Mouse (Mus musculus): ENCODE results near the gene Hephl1. TPM values are rescaled to one million over a fixed set of nuclear protein-coding genes. Genes with fewer than 3 reads are reported as not detected.
A peak's percentile ranks its signal among the peaks of the same experiment; 100 is the strongest.

Hephl1 gene
- polyA plus RNA-seq, 1 experiment from 2014 or later = not detected

DNA sequence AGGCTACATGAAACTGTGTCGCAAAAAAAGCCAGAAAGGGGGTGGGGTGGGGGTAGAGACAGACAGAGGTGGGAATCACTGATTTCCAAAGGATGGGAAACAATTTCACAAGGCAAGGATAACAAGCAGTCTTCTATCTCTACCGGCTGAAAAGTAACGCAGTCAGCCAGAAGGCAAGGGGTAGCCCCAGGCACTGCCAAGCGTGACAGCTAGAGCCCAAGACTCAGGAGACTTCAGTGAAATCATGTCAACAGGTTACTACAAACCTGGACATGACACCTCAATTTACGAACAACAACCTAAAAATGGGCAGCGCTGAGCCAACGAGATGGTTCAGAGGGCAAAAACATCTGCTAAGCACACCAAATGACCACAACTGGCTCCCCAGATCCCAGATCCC, 75.9 kb downstream of the Hephl1 start:
- ATAC-seq (replicated peaks; ENCODE audit: insufficient number of reproducible peaks, low FRiP score, low TSS enrichment, low read depth) (no peak), DNase-seq (ENCODE audit: low spot score) (no peak)
- Histone ChIP-seq H3K27me3 (ENCODE audit: control insufficient read depth, insufficient read depth, low read length) (no peaks in the 10 kb centered on the region), H3K4me3 (ENCODE audit: low read depth, low read length) (no peak overlapping the region), H3K9ac (replicated peaks; ENCODE audit: low read length) (no peak overlapping the region), H3K27ac (replicated peaks; ENCODE audit: low read depth, low read length) (no peak overlapping the region), H3K4me1 (ENCODE audit: control insufficient read depth, insufficient read depth, low read length) (no peaks in the 10 kb centered on the region), H3K9me3 (replicated peaks; ENCODE audit: control insufficient read depth, low read length) (no peaks in the 10 kb centered on the region), H3K4me2 (ENCODE audit: low read depth, low read length) (no peak overlapping the region), H3K36me3 (replicated peaks; ENCODE audit: control insufficient read depth, insufficient read depth, low read depth, low read length) (no peaks in the 10 kb centered on the region)
- 83% methylated on average over 7 of the region's 7 CpGs for WGBS

DNA sequence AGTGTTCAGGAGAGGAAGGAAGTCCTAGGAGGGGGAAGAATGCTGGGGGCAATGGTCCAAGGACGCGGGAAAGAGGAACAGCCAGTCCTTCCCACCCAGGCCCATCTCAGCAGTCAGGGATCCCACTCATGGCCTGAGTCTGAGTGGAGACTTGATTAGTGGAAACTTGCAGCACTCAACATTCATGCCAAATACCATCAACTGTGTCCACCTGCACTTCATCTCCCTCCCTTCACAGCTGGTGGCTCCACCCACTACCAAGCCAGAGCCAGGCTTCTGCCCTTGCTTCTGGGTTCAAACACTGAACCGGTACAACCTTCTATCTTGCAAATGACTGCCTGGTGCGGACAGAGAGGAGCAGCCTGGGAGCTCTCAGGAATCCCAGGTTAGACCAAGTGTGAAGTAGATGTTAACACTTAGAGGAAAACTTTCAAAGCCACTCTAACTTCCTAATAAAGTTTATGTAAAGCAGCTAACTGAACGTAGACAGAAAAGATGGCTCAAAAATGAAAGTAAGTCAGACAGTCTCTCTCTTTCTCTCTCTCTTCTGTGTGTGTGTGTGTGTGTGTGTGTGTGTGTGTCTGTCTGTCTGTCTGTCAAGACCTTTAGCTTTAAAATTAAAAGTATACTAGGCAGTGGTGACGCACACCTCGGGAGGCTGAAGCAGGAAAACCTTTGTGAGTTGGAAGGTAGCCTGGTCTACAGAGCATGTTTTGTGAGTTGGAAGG, 77.2 kb downstream of the Hephl1 start:
- Histone ChIP-seq H3K4me3 (ENCODE audit: low read depth, low read length) (no peak overlapping the region), H3K4me2 (ENCODE audit: low read depth, low read length) (no peak overlapping the region), H3K9me3 (replicated peaks; ENCODE audit: control insufficient read depth, low read length) (no peaks in the 10 kb centered on the region), H3K4me1 (ENCODE audit: control insufficient read depth, insufficient read depth, low read length) (no peaks in the 10 kb centered on the region), H3K36me3 (replicated peaks; ENCODE audit: control insufficient read depth, insufficient read depth, low read depth, low read length) (no peaks in the 10 kb centered on the region), H3K27ac (replicated peaks; ENCODE audit: low read depth, low read length) (no peak overlapping the region), H3K27me3 (ENCODE audit: control insufficient read depth, insufficient read depth, low read length) (no peaks in the 10 kb centered on the region), H3K9ac (replicated peaks; ENCODE audit: low read length) (no peak overlapping the region)
- DNase-seq (ENCODE audit: low spot score) (no peak), ATAC-seq (replicated peaks; ENCODE audit: insufficient number of reproducible peaks, low FRiP score, low TSS enrichment, low read depth) (no peak)
- WGBS = 80% methylated on average over 7 of the region's 7 CpGs

DNA sequence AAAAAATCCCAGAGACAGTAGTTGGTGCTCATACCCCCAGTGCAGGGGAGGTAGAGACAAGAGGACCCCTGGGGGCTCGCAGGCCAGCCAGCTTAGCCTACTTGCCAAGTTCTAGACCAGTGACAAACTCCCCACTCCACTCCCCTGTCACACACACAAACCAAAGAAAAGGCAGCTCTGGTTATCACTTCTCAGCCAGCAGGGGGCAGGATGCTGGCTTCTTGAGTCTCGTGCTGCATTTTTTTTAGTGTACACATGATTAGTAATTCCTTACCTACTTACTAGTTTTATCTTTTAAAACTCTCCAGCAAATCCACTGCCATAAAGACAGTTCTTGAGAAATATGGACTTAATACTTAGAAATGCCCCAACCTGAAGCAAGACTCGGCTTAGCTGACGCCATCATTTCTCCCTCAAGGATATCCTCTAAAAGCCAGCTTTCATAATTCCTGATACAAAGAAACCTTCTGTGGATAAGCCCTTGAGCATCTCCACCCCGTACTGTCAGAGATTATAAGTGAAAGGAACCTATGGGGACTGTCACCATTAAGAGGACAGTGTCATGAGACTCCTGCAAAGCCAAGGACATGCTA, 78.2 kb downstream of the Hephl1 start:
- H3K9ac ChIP-seq (replicated peaks; ENCODE audit: low read length) = no peak overlapping the region
- H3K27ac ChIP-seq (replicated peaks; ENCODE audit: low read depth, low read length) = no peak overlapping the region
- no peaks in the 10 kb centered on the region for H3K4me1 ChIP-seq (ENCODE audit: control insufficient read depth, insufficient read depth, low read length)
- peak; percentile 55 for DNase-seq (ENCODE audit: low spot score)
- no peak overlapping the region for H3K4me3 ChIP-seq (ENCODE audit: low read depth, low read length)
- H3K27me3 ChIP-seq (ENCODE audit: control insufficient read depth, insufficient read depth, low read length) = no peaks in the 10 kb centered on the region
- H3K4me2 ChIP-seq (ENCODE audit: low read depth, low read length) = no peak overlapping the region
- H3K9me3 ChIP-seq (replicated peaks; ENCODE audit: control insufficient read depth, low read length) = no peaks in the 10 kb centered on the region
- no peaks in the 10 kb centered on the region for H3K36me3 ChIP-seq (replicated peaks; ENCODE audit: control insufficient read depth, insufficient read depth, low read depth, low read length)
- WGBS = 71% methylated on average over 5 of the region's 5 CpGs
- ATAC-seq (replicated peaks; ENCODE audit: insufficient number of reproducible peaks, low FRiP score, low TSS enrichment, low read depth) = no peak

DNA sequence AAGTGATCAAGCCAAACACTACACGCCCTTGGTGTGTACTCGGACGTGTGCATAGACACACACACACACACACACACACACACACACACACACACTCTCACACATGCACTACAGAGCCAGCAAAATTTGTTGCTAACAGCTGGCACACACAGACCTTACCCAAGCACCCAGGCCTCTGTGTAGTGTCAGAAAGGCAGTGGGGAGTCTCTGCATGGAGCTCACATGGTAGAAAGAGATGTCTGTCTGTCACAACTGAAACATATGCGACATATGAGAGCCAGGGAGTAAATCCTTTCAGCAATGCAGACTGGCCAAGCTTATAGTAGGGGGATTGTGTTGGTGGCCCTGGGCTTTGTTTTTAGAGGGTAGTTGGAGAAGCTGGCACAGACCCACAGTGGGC, 79.1 kb downstream of the Hephl1 start:
- H3K27ac ChIP-seq (replicated peaks; ENCODE audit: low read depth, low read length) = no peak overlapping the region
- no peaks in the 10 kb centered on the region for H3K4me1 ChIP-seq (ENCODE audit: control insufficient read depth, insufficient read depth, low read length)
- 98% methylated on average over 4 of the region's 4 CpGs for WGBS
- no peak overlapping the region for H3K4me2 ChIP-seq (ENCODE audit: low read depth, low read length)
- no peaks in the 10 kb centered on the region for H3K36me3 ChIP-seq (replicated peaks; ENCODE audit: control insufficient read depth, insufficient read depth, low read depth, low read length)
- no peak for DNase-seq (ENCODE audit: low spot score)
- H3K9me3 ChIP-seq (replicated peaks; ENCODE audit: control insufficient read depth, low read length) = no peaks in the 10 kb centered on the region
- no peak for ATAC-seq (replicated peaks; ENCODE audit: insufficient number of reproducible peaks, low FRiP score, low TSS enrichment, low read depth)
- no peak overlapping the region for H3K9ac ChIP-seq (replicated peaks; ENCODE audit: low read length)
- no peaks in the 10 kb centered on the region for H3K27me3 ChIP-seq (ENCODE audit: control insufficient read depth, insufficient read depth, low read length)
- no peak overlapping the region for H3K4me3 ChIP-seq (ENCODE audit: low read depth, low read length)

DNA sequence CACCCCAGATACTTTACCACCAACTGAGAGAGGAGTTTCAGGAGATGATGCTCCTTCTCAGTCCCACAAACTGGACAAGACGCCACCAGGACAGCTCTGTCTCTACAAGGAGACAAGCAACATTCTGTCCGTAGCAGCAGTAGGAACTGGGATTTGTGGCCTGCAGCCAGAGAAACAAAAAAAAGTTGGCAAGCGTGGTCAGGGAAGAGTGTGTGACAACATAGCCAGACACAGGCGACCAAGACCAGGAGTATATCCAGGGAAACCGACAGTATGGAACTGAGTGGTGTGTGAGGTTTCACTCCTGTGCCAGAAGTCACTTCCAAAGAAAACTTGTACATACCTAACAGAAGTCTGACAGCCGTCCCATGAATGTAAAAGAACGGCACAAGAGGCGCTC, 81.1 kb downstream of the Hephl1 start:
- no peak for ATAC-seq (replicated peaks; ENCODE audit: insufficient number of reproducible peaks, low FRiP score, low TSS enrichment, low read depth)
- Histone ChIP-seq H3K27me3 (ENCODE audit: control insufficient read depth, insufficient read depth, low read length) (no peaks in the 10 kb centered on the region), H3K9ac (replicated peaks; ENCODE audit: low read length) (no peak overlapping the region), H3K27ac (replicated peaks; ENCODE audit: low read depth, low read length) (no peak overlapping the region), H3K4me3 (ENCODE audit: low read depth, low read length) (no peak overlapping the region), H3K4me1 (ENCODE audit: control insufficient read depth, insufficient read depth, low read length) (no peaks in the 10 kb centered on the region), H3K36me3 (replicated peaks; ENCODE audit: control insufficient read depth, insufficient read depth, low read depth, low read length) (no peaks in the 10 kb centered on the region), H3K4me2 (ENCODE audit: low read depth, low read length) (no peak overlapping the region), H3K9me3 (replicated peaks; ENCODE audit: control insufficient read depth, low read length) (no peaks in the 10 kb centered on the region)
- 88% methylated on average over 8 of the region's 8 CpGs for WGBS
- DNase-seq (ENCODE audit: low spot score) = no peak

DNA sequence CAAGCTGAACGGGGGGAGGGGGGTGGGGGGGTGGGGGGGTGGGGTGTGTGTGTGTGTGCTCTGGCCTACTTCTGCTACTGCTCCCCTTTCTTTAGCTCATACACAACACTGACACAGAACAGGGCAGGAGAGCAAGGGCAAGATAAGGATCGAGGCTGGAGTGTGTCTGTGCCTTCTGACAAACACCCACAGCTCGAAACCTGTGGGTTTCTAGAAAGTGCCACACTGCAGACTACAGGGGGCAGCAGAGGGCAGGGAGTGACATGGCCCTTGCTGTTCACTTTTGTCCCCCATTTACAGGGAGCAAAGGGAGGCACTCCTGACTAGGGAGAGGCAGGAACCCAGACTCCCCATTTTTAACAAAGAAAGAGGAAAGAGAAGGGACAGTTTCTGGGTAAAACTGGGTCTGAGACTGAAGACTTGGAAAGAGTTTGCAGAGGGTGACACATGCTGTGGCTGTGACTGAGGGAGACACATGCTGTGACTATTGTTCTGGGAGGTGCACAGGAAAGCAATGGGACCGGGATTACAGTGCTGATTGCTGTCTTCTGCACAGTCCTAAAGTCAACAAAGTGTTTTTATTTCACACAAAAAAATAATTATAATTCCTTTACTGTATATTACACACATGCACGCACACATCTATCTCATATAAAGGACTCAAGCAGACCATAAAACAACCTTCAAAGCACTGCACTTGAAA, 82.7 kb downstream of the Hephl1 start:
- 63% methylated on average over 5 of the region's 5 CpGs for WGBS
- H3K27ac ChIP-seq (replicated peaks; ENCODE audit: low read depth, low read length) = no peak overlapping the region
- no peaks in the 10 kb centered on the region for H3K9me3 ChIP-seq (replicated peaks; ENCODE audit: control insufficient read depth, low read length)
- ATAC-seq (replicated peaks; ENCODE audit: insufficient number of reproducible peaks, low FRiP score, low TSS enrichment, low read depth) (peak; percentile 36; the same call in 1 of the 2 replicates), DNase-seq (ENCODE audit: low spot score) (peak; percentile 50)
- no peak overlapping the region for H3K4me3 ChIP-seq (ENCODE audit: low read depth, low read length)
- no peaks in the 10 kb centered on the region for H3K27me3 ChIP-seq (ENCODE audit: control insufficient read depth, insufficient read depth, low read length)
- H3K9ac ChIP-seq (replicated peaks; ENCODE audit: low read length) = no peak overlapping the region
- H3K4me2 ChIP-seq (ENCODE audit: low read depth, low read length) = no peak overlapping the region
- H3K36me3 ChIP-seq (replicated peaks; ENCODE audit: control insufficient read depth, insufficient read depth, low read depth, low read length) = no peaks in the 10 kb centered on the region
- no peaks in the 10 kb centered on the region for H3K4me1 ChIP-seq (ENCODE audit: control insufficient read depth, insufficient read depth, low read length)

DNA sequence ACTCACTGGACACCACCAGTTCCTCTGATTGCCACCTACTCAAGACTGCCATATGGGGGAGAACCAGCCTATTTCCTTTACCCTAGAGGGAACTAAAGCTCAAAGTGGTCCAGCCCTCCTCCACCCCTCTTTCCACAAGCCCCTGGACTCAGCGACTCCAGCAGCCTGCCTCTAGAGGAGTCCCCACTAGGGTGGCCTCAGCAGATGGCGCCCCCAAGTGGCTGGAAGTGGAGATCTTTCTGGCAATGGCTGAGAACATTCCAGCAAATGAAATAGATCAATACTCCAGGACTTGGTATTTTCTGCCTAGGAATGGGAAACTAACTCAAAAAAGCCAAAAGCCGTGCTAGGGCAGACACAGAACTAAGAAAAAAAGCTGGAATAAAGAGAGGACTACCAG, 84.2 kb downstream of the Hephl1 start:
- H3K4me1 ChIP-seq (ENCODE audit: control insufficient read depth, insufficient read depth, low read length) = no peaks in the 10 kb centered on the region
- H3K9me3 ChIP-seq (replicated peaks; ENCODE audit: control insufficient read depth, low read length) = no peaks in the 10 kb centered on the region
- no peak overlapping the region for H3K9ac ChIP-seq (replicated peaks; ENCODE audit: low read length)
- ATAC-seq (replicated peaks; ENCODE audit: insufficient number of reproducible peaks, low FRiP score, low TSS enrichment, low read depth) (no peak), DNase-seq (ENCODE audit: low spot score) (no peak)
- no peaks in the 10 kb centered on the region for H3K27me3 ChIP-seq (ENCODE audit: control insufficient read depth, insufficient read depth, low read length)
- WGBS = 68% methylated on average over 3 of the region's 3 CpGs
- H3K27ac ChIP-seq (replicated peaks; ENCODE audit: low read depth, low read length) = no peak overlapping the region
- no peak overlapping the region for H3K4me3 ChIP-seq (ENCODE audit: low read depth, low read length)
- no peak overlapping the region for H3K4me2 ChIP-seq (ENCODE audit: low read depth, low read length)
- H3K36me3 ChIP-seq (replicated peaks; ENCODE audit: control insufficient read depth, insufficient read depth, low read depth, low read length) = no peaks in the 10 kb centered on the region

DNA sequence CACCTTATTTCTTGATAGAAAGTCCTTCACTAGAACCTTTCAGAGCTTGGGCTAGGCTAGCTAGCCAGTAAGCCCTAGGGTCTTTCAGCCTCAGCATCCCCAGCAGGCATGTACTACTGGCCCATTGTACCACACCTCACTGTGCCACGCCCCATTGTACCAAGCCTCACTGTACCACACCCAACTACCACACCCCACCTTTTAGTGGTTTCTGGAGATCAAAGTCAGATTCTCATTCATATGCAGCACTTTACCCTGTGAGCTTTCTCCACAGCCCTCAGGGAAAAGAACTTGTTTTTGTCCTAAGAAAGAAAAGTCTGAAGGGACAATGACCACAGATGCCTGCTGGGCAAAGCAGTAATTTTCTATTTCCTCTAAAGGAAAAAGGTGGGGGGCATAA, 88.9 kb downstream of the Hephl1 start:
- Histone ChIP-seq H3K4me1 (ENCODE audit: control insufficient read depth, insufficient read depth, low read length) (no peaks in the 10 kb centered on the region), H3K9me3 (replicated peaks; ENCODE audit: control insufficient read depth, low read length) (no peaks in the 10 kb centered on the region), H3K36me3 (replicated peaks; ENCODE audit: control insufficient read depth, insufficient read depth, low read depth, low read length) (no peaks in the 10 kb centered on the region; the same call in 1 of the 2 replicates), H3K27me3 (ENCODE audit: control insufficient read depth, insufficient read depth, low read length) (no peaks in the 10 kb centered on the region), H3K9ac (replicated peaks; ENCODE audit: low read length) (no peak overlapping the region), H3K4me3 (ENCODE audit: low read depth, low read length) (no peak overlapping the region), H3K4me2 (ENCODE audit: low read depth, low read length) (no peak overlapping the region), H3K27ac (replicated peaks; ENCODE audit: low read depth, low read length) (no peak overlapping the region)
- DNase-seq (ENCODE audit: low spot score) (no peak), ATAC-seq (replicated peaks; ENCODE audit: insufficient number of reproducible peaks, low FRiP score, low TSS enrichment, low read depth) (no peak)
- 93% methylated on average over 1 of the region's 1 CpGs for WGBS
